Mouse (Mus musculus): Measurements from ENCODE around the gene Setx.

DNA sequence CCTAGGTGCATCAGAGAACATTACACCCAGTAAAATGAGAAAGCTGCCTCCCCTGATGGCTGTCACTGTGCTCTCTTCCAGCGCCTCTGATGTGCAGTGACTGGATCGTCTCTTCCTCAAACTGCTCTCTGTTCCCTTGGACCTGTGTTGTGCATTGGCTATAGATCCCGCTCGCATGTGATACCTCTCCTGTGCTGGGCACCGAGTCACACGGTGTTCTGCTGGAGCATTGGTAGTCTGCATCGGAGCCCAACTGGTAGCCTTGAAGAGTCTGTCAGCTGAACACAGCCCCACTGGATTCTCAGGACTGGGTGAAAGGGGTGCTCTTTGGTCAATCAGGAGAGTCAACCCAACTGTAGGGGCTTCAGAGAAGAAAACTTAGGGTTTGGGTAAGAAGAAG, 38.0 kb upstream of the Setx start:
- no peak for TF ChIP-seq CTCF (IDR thresholded peaks at IDR 0.05; ENCODE audit: low read depth, low read length)
- TF ChIP-seq POLR2A (IDR thresholded peaks at IDR 0.05; ENCODE audit: extremely low read depth, insufficient read depth, low read length), result no peak

Data from liver, adult 2 months (tissue).